Mouse (Mus musculus) cerebellum, postnatal 14 days (tissue): ENCODE data around the gene Cfap36.

Experiments used
- DNase-seq, 2 experiments: peaks; one replicate each; pipeline ENCODE4 v3.0.0; 2021; ENCODE audit warnings: mixed read lengths in 2 of 2

Cfap36 gene

DNA sequence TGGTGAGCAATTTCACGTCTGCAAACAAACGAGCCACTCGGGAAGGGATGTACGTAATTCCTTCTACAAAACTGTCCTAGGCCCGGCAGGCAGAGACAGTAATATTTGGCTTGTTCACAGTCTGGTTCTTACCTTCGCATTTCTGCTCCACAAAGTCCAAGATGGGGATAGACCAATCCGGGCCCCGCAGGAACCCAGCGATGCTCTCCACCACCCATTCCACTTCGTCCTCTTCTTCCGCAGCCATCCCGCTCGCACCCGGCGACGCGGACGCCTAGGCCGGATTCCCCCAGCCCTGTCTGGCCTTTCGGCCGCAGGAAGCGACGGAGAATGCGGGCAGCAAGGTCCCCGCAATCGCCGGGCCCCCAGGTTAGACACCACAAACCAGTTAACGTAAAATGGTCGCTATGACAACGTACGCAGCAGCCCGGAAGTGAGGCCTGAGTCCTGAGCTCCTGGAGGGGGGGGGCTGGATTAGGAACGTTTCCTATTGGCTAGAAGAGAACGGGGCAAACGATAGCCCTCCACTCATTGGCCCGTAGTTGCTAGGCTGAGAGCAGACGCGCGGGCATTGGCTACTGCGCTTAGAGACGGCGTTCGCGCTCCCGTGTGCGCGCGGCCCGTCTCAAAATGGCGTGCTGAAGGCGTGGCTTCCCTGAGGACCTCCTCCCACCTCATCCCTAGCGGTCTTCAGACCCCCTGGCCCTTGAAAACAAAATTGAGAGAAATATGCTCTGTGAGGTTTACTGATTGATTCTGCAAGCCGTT lies at the start of gene Cfap36:
Gene Cfap36, minus strand, starts transcription at position 527 of the 768 bp plus-strand sequence.
- DNase-seq = peak; percentile 93

DNA sequence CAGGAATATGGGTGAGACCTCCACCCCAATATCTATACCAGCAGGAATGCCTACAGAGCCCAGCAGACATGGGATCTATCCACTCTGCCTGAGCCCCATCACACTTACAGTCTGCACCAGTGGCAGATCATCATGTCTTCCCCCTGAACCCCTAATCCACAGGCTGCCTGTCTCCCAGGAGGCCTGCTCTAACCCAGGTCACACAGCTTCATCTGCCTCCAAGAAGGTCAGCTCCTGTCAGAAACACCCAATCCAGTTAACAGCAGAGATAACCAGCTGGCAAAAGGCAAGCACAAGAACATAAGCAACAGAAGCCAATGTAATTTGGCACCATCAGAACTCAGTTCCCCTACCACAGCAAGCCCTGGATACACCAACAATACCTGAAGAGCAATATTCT lies 40.1 kb upstream of the Cfap36 start:
- no peak for DNase-seq

- no peak for DNase-seq
Observed at GRCm38 (mm10) chr11:29286040-29286439, 38.8 kb upstream of the Cfap36 start.

GRCm38 (mm10) chr11:29274758-29275157 lies 27.5 kb upstream of the Cfap36 start:
- no peak for DNase-seq

GRCm38 (mm10) chr11:29267824-29268223 lies 20.6 kb upstream of the Cfap36 start:
- DNase-seq = peak; percentile 76 to 79

DNA sequence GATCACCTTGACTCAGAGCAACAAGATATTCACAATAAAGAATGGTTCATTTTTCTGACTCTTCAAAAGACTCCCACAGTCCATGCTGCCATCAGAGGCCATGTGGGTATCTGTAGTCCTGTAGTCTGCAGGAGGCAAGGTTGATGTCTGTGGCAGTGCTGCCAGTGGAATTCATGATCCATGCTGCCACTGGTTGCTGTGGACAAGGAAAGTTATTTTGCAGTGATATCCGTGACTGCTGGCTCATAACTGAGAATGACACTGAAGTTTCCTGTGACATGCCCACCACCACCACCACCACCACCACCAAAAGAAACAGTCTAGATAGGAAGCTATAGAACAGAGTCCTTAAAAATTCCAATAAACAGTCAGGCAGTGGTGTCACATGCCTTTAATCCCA lies 7.4 kb upstream of the Cfap36 start:
- no peak for DNase-seq

GRCm38 (mm10) chr11:29248386-29248785 lies 1.2 kb upstream of the Cfap36 start:
- DNase-seq = no peak

- peak; percentile 10 to 18 for DNase-seq
Observed at GRCm38 (mm10) chr11:29247725-29248124, 516 bp upstream of the Cfap36 start.

DNA sequence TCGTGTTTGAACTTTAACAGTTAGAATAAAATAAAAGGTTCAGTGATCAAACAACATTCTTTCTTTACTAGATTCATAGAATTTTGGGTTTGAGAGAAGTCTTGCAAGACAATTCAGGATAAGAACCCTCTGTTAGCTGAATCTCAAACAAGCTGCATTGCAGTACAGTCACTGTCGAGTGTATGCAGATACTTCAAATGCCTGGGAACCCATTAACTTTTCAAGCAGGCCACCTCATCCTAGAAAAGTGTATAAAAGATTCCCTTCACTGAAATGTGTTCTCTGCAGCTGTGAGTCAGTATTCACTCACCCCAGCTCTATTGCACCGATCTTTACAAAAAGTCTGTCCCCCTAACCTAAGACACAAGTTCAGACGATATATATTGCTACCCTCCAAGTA lies 1.2 kb downstream of the Cfap36 start:
- DNase-seq = no peak

GRCm38 (mm10) chr11:29241961-29242360 lies 5.2 kb downstream of the Cfap36 start:
- no peak for DNase-seq

GRCm38 (mm10) chr11:29239353-29239752 lies 7.9 kb downstream of the Cfap36 start:
- no peak for DNase-seq

DNA sequence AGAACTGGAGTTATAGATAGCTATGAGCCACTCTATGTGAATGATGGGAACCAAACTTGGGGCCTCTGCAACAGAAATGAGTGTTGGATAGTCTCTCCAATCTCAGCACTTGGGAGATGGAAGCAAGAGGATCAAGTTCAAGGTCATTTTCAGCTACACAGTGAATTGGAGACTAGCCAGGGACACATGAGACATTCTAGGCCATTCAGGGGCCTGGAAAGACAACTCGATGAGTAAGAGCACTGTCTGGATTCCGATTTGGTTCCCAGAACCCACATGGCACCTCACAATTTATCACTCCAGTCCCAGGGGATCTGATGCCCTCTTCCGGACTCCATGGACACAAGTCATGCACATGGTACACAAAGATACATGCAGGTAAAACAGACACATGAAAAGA lies 8.7 kb downstream of the Cfap36 start:
- DNase-seq = no peak

GRCm38 (mm10) chr11:29238047-29238446 lies 9.2 kb downstream of the Cfap36 start:
- no peak for DNase-seq

- DNase-seq = no peak
Observed at GRCm38 (mm10) chr11:29237364-29237763, 9.8 kb downstream of the Cfap36 start.

- no peak for DNase-seq
Observed at GRCm38 (mm10) chr11:29233569-29233968, 13.6 kb downstream of the Cfap36 start.

DNA sequence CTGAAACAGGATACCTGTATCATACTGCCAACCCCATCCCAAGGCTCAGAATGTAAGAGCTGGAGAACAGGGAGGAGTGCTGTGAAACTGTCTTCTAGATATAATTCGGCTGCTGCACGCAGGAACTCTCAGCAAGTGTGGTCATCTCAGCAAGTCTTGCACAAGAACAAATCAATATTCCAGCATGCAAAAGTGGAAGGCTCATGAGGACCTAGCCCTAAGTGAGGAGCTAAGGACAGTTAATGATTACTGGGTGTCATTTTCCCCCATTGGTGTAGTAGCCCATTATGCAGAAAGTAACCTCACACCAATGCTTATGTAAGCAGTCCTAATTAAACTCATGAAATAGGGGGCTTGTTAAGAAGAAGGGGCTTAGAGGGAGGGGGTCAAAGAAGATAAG lies 18.3 kb downstream of the Cfap36 start:
- DNase-seq = no peak

- no peak for DNase-seq
Observed at GRCm38 (mm10) chr11:29224754-29225153, 22.5 kb downstream of the Cfap36 start.

DNA sequence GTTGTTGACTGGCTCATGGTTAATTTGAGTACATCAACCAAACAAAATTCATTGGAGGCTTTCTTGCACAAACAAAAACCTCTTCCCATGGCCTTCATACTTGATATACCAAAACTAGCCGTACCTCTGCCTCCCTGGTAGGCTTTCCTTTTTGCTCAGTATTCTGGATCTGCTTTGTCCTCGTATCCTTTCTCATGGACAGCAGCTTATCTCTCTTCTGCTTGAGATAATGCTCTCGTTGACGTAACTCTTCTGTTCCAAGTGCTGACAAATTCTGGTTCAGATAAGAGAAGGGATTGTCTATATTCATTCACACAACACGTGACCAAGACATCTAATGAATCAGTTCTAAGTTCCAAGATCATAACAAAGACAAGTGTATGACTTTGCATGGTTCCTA lies 24.9 kb downstream of the Cfap36 start:
- DNase-seq = no peak

- DNase-seq = no peak
Observed at GRCm38 (mm10) chr11:29219055-29219454, 28.2 kb downstream of the Cfap36 start.

- DNase-seq = no peak
Observed at GRCm38 (mm10) chr11:29216196-29216595, 31.0 kb downstream of the Cfap36 start.

DNA sequence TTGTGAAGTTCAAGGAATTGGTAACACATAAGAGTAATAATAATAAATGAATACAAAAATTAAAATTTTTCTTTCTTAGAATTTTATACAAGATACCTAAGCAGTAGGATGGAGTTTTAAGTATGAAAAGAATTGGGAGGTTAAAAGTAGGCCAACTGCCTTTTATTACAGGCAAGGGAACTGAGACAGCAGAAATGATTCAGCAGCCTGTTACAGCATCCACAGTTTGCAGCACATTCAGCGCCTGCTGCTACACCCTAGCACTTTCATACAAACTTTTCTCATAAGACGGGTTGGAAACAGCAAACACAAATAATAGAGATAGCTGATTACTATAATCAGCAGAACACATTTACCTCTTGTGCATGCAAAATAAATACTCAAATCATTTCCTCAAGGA lies 37.4 kb downstream of the Cfap36 start:
- no peak for DNase-seq

DNA sequence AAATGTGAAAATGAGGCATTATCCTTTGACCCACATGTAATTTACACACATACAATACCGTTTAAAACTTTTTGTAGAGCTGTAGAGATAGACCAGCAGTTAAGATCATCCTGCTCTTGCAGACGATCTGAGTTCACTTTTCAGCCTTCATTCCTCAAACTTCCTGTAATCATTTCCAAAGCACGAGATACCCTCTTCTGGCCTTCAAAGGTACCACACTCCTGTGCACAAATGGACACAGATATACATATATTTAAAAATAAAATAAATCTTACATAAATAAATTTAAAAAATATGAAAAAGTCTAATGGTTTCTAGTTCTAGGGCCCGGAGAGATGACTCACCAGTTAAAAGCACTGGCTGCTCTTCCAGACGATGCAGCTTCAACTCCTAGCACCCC lies 43.6 kb downstream of the Cfap36 start:
- DNase-seq = no peak

GRCm38 (mm10) chr11:29188981-29189380 lies 58.2 kb downstream of the Cfap36 start:
- no peak for DNase-seq

- DNase-seq = no peak
Observed at GRCm38 (mm10) chr11:29181751-29182150, 65.5 kb downstream of the Cfap36 start.

GRCm38 (mm10) chr11:29180657-29181056 lies 66.6 kb downstream of the Cfap36 start:
- peak; percentile 63 to 76 for DNase-seq
